Comparison of ENCODE assay signal across 34 mouse cellular contexts in the genomic region with DNA sequence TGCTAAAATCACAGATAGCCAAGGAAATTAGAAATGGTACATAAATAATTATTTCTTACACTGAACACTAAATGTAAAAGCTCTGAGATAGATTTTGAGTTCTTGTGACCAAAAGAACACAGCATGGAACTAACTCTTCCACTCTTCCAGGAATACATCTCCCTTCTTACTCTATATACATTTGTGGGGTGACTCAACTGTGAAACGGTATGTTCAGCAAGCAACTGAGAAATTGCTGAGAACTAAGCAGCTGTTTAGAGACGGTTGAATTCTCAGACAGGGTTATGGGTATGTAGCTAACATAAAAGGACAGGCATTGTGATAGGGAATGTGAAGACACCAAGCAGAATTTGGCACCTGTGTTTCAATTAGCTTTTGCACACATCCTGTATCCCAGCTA. TPM values are rescaled to one million over a fixed set of nuclear protein-coding genes. Genes with fewer than 3 reads are reported as not detected.
"Had no signal": no experiment of that assay in that cellular context is flagged by ENCODE, and none has a peak within 500 bp of the region (broad histone marks: within the 10 kb centered on the region; RNA-seq: fewer than 3 reads in every experiment).

No protein-coding gene starts in this region.

- H3K4me2 ChIP-seq: limb, embryonic 12.5 days; limb, embryonic 13.5 days; limb, embryonic 15.5 days; liver, embryonic 11.5 days; liver, embryonic 12.5 days; liver, embryonic 13.5 days; liver, embryonic 15.5 days; lung, embryonic 14.5 days; lung, embryonic 15.5 days; midbrain, embryonic 11.5 days; midbrain, embryonic 12.5 days; midbrain, embryonic 15.5 days had no signal

- ATAC-seq: liver, embryonic 12.5 days; liver, postnatal 0 days; lung, postnatal 0 days; midbrain, embryonic 15.5 days; midbrain, embryonic 16.5 days had no signal

- H3K4me3 ChIP-seq: limb, embryonic 10.5 days; limb, embryonic 12.5 days; limb, embryonic 13.5 days; limb, embryonic 15.5 days; liver, embryonic 12.5 days; liver, embryonic 13.5 days; liver, embryonic 15.5 days; lung, embryonic 15.5 days; megakaryocyte, embryonic 14.5 days; midbrain, embryonic 10.5 days; midbrain, embryonic 12.5 days; midbrain, embryonic 15.5 days; myocyte had no signal

- H3K9me3 ChIP-seq: limb, embryonic 10.5 days; limb, embryonic 12.5 days; limb, embryonic 13.5 days; limb, embryonic 15.5 days; liver, embryonic 12.5 days; liver, embryonic 13.5 days; liver, embryonic 15.5 days; lung, embryonic 15.5 days; midbrain, embryonic 10.5 days; midbrain, embryonic 12.5 days; midbrain, embryonic 15.5 days had no signal

- DNase-seq: left cerebral cortex, postnatal 4 days; liver; liver, embryonic 13.5 days; liver, postnatal 0 days; lung, adult 18-20 months; lung, adult 2 months; lung, embryonic 14.5 days; lung, postnatal 10 days; lung, postnatal 14 days; lung, postnatal 36 days; lung, postnatal 4 days; midbrain, embryonic 14.5 days had no signal

- H3K4me1 ChIP-seq: limb, embryonic 10.5 days; limb, embryonic 12.5 days; limb, embryonic 13.5 days; limb, embryonic 15.5 days; liver, embryonic 12.5 days; liver, embryonic 13.5 days; liver, embryonic 15.5 days; lung, embryonic 15.5 days; megakaryocyte, embryonic 14.5 days; midbrain, embryonic 10.5 days; midbrain, embryonic 12.5 days; midbrain, embryonic 15.5 days had no signal

- H3K27me3 ChIP-seq: limb, embryonic 12.5 days; limb, embryonic 13.5 days; limb, embryonic 15.5 days; liver, embryonic 12.5 days; liver, embryonic 13.5 days; liver, embryonic 15.5 days; lung, embryonic 15.5 days; megakaryocyte, embryonic 14.5 days; midbrain, embryonic 12.5 days; midbrain, embryonic 15.5 days had no signal

- H3K9ac ChIP-seq: limb, embryonic 12.5 days; limb, embryonic 13.5 days; limb, embryonic 15.5 days; liver, embryonic 12.5 days; liver, embryonic 13.5 days; liver, embryonic 14.5 days; liver, embryonic 15.5 days; liver, postnatal 0 days; lung, embryonic 14.5 days; lung, embryonic 15.5 days; midbrain, embryonic 12.5 days; midbrain, embryonic 15.5 days had no signal

- H3K36me3 ChIP-seq: limb, embryonic 10.5 days; limb, embryonic 12.5 days; limb, embryonic 13.5 days; limb, embryonic 15.5 days; liver, embryonic 12.5 days; liver, embryonic 13.5 days; liver, embryonic 15.5 days; lung, embryonic 15.5 days; midbrain, embryonic 10.5 days; midbrain, embryonic 12.5 days; midbrain, embryonic 15.5 days had no signal

- H3K27ac ChIP-seq: limb, embryonic 10.5 days; limb, embryonic 12.5 days; limb, embryonic 13.5 days; limb, embryonic 15.5 days; liver, embryonic 12.5 days; liver, embryonic 13.5 days; liver, embryonic 14.5 days; liver, embryonic 15.5 days; lung, embryonic 15.5 days; macrophage; midbrain, embryonic 10.5 days; midbrain, embryonic 12.5 days; midbrain, embryonic 15.5 days had no signal

RNA-seq across cellular contexts. Expression of a gene that starts 51.3 kb away (rescaled TPM):
- total RNA-seq: megakaryocyte progenitor cell, adult 5-6 weeks; megakaryocyte, adult 5-6 weeks; megakaryocyte-erythroid progenitor cell, adult 5-6 weeks; monocyte, adult 5-6 weeks had no signal
- polyA plus RNA-seq: macrophage, myocyte had no signal
